Mouse (Mus musculus): ENCODE measurements at regions not wholly inside any gene's neighbourhood (a gene's known extent, or its start where the extent isn't known, plus 50 kb on each side); places are given as distances from the start of the nearest gene placed in this dataset.

DNA sequence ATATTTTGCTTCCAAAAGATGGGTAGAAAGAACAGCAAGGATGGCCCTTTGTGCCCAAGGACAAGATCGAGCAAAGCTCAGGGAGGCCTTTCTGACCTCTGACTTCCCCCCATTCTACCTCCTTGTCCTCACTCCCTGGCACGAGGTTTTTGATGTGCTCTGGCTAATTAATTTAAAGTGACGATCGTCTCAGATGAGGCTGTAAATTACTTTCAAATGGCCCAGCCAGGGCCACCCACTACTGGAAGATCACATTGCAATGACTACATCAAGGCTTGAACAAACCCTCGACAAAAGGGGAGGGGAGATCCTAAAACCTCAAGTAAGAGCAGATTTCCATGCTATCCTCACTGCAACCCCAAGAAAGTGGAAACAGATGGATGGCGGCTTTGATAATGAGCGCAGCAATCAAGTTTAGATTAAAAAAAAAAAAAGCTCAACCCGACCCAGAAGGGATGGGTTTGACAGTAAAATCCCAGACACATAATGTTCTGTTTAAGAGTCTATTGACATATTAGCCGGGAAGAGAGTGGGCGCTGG lies 154.3 kb downstream of the Uaca start:
- TF ChIP-seq POLR2A (IDR thresholded peaks at IDR 0.05; ENCODE audit: borderline replicate concordance, insufficient read depth, low read length), result no peak
- TF ChIP-seq CTCF (IDR thresholded peaks at IDR 0.05; ENCODE audit: borderline replicate concordance, insufficient read depth, low read depth, low read length), result no peak

Measured in cerebellum, adult 2 months (tissue).